Mouse (Mus musculus) hindbrain, embryonic 11.5 days (tissue): ENCODE measurements around the gene Aldh3b3. TPM values are rescaled to one million over a fixed set of nuclear protein-coding genes. Genes with fewer than 3 reads are reported as not detected.
A peak's percentile ranks its signal among the peaks of the same experiment; 100 is the strongest.

Experiments used
- ATAC-seq: fragments of 200-750 bp; cut with Nextera tagmentation; 2 replicates; pipeline ENCODE4 v1.8.0; 2017; ENCODE audit warnings: mild to moderate bottlenecking, moderate TSS enrichment, moderate library complexity; ENCODE audit not compliant: low FRiP score
- DNase-seq: peaks from one replicate; pipeline ENCODE4 v3.0.0-alpha.2; 2015; ENCODE audit warnings: low spot score
- H3K27ac ChIP-seq: fragments of 300-500 bp; sonication (generic); 2 replicates; pipeline ENCODE4 v1.5.1; 2014; ENCODE audit warnings: mild to moderate bottlenecking, low read depth, low read length
- H3K27me3 ChIP-seq: fragments of 300-500 bp; sonication (generic); 2 replicates; pipeline ENCODE4 v1.6.1; 2014; ENCODE audit warnings: mild to moderate bottlenecking, low read length, moderate library complexity, mixed read lengths; ENCODE audit not compliant: control insufficient read depth, insufficient read depth
- H3K36me3 ChIP-seq: fragments of 300-500 bp; sonication (generic); 2 replicates; pipeline ENCODE4 v1.6.1; 2014; ENCODE audit warnings: mild to moderate bottlenecking, low read length, moderate library complexity, mixed read lengths; ENCODE audit not compliant: control insufficient read depth, insufficient read depth
- H3K4me1 ChIP-seq: fragments of 300-500 bp; sonication (generic); replicated peaks from 2 replicates; pipeline ENCODE4 v1.6.1; 2014; ENCODE audit warnings: low read length, mixed read lengths; ENCODE audit not compliant: control insufficient read depth, insufficient read depth
- H3K4me2 ChIP-seq: fragments of 300-500 bp; sonication (generic); replicated peaks from 2 replicates; pipeline ENCODE4 v1.6.1; 2014; ENCODE audit warnings: mild to moderate bottlenecking, low read depth, low read length
- H3K4me3 ChIP-seq: fragments of 300-500 bp; sonication (generic); 2 replicates; pipeline ENCODE4 v1.5.1; 2014; ENCODE audit warnings: low read depth, low read length
- H3K9ac ChIP-seq: fragments of 300-500 bp; sonication (generic); 2 replicates; pipeline ENCODE4 v1.6.1; 2014; ENCODE audit warnings: low read depth, low read length
- H3K9me3 ChIP-seq: fragments of 300-500 bp; sonication (generic); 2 replicates; pipeline ENCODE4 v1.6.1; 2016; ENCODE audit warnings: low read length; ENCODE audit not compliant: control insufficient read depth
- WGBS: fragments of 180-500 bp; shearing (Covaris S2); extraction: QIAGEN DNeasy Blood & Tissue Kit; methylation state at CpG from one replicate; pipeline ENCODE4 v1.1.7; 2014; 5-methylcytosine and 5-hydroxymethylcytosine counted together
- polyA plus RNA-seq: library from polyadenylated mRNA; unstranded; fragments of >200 nt; fragmentation: Nextera tagmentation; extraction: Ambion mirVana; gene quantifications from 2 replicates; pipeline ENCODE4 v1.2.1, GENCODE M21; 2014

The Aldh3b3 gene
- polyA plus RNA-seq, 1 experiment from 2014 or later, result not detected

DNA sequence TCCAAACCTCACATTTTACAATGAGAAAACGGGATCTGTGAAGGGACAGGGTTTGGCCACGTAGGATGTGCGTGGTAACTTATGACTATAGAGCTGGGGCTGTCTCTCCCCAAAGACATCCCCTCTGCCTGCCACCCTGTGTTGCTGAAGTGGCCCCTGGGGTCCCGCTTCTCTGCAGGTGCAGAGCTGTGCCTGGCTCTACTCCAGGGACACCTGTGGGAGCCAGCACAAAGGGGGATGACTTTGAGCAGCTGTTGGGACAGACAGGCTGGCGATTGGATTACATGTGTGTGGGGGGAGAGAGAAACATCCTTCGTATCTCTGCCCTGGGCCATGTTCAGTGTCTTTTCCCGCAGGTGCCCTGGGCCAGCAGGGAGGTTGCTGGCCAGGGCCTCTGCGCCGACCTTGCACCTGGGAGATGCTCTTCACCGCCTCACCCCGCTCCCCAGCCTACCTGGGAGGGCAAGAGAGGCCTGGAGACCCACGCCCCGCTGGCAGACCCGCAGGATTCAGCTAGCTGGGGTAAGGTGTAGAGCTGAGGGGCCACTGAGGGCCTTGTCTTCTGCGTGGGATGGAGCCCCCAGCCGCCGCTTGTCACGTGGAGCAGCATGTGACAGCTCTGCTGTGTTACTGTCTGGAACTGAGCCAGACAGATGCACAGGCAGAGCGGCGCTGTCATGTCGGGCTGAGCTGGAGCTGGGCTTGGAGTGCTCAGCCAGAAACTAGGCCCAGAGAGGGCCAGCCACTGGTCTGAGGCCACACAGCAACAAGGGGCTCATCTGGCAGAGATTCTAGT is 28.0 kb upstream of the Aldh3b3 start:
- H3K4me3 ChIP-seq, result no peak overlapping the region
- no peak overlapping the region for H3K4me2 ChIP-seq
- H3K9me3 ChIP-seq, result no peaks in the 10 kb centered on the region
- ATAC-seq, result no peak
- H3K27ac ChIP-seq, result no peak overlapping the region
- H3K4me1 ChIP-seq, result peaks cover 2% of the 10 kb centered on the region; the same call in 1 of the 2 replicates
- WGBS, result 78% methylated on average over 21 of the region's 21 CpGs
- no peaks in the 10 kb centered on the region for H3K36me3 ChIP-seq
- H3K9ac ChIP-seq, result no peak overlapping the region
- no peak for DNase-seq
- no peaks in the 10 kb centered on the region for H3K27me3 ChIP-seq

DNA sequence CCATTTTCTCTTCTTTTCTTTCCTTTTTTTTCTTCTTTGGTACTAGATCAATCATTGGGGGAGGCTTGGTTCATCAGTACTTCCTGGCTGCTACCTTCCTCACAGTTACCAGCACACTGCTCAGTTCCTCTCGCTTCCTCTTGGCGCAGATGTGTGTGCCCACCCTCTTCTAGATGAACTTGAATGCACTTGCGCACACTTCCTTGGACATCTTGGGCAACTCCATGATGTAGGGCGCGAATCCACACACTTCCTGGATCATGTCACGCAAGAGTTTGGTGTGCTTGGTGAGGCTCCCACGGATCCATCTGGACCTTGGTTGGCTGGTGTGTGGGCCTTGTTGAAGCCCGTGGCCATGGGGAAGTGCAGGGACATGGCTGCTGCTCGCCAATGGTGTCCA is 26.7 kb upstream of the Aldh3b3 start:
- Histone ChIP-seq H3K27me3 (0 out of 2 replicates have a peak, but pooled peaks cover 3% of the 10 kb centered on the region), H3K27ac (no peak overlapping the region), H3K9me3 (no peaks in the 10 kb centered on the region), H3K4me3 (no peak overlapping the region), H3K4me1 (peaks cover 2% of the 10 kb centered on the region; the same call in 1 of the 2 replicates), H3K9ac (no peak overlapping the region), H3K4me2 (no peak overlapping the region), H3K36me3 (no peaks in the 10 kb centered on the region)
- no peak for ATAC-seq
- DNase-seq, result no peak
- WGBS, result 91% methylated on average over 9 of the region's 9 CpGs

DNA sequence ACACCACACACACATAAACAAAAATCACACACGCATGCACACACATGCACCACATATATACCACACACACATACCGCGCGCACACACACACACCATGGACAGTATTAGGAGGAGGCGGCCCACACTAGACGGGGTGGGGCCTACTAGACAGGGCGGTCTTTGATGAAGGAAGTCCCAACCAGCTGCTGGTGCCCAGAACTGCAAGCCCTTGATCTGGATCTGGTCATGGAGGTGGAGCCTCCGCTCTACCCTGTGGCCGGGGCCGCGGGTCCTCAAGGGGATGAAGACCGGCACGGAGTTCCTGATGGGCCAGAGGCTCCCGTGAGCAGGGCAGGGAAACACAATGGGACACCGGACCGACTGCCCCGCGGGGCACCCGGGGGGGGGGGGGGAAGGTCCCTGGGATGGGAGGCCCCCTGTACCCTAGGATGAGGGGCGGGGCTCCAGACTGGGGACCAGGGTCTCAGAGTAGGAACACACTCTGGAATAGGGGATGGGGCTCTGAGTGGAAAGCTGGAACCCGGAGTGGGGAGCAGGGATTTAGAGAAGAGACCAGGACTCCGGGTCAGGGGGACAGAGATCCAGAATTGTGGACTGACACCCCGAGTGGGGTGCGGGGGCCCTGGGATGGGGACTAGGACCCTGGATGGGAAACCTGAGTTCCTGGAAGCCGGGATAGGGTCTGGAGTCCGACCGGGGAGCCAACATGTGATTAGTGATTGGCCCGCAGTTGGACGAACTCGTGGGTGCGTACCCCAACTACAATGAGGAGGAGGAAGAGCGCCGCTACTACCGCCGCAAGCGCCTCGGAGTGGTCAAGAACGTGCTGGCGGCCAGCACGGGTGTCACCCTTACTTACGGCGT is 23.2 kb upstream of the Aldh3b3 start, which contains the start of gene Unc93b1:
TSS of gene Unc93b1 (plus strand) at position 155 of the 864 bp plus-strand sequence.
- Histone ChIP-seq H3K4me2 (peak within 1 kb of the TSS; percentile 67), H3K9ac (peak within 1 kb of the TSS; percentile 45), H3K27me3 (0 out of 2 replicates have a peak, but pooled peaks cover 3% of the 10 kb centered on the region), H3K27ac (no peak within 1 kb of the TSS), H3K36me3 (no peaks in the 10 kb centered on the region), H3K4me1 (peaks cover 2% of the 10 kb centered on the region; the same call in 1 of the 2 replicates), H3K4me3 (peak within 1 kb of the TSS; percentile 39), H3K9me3 (no peaks in the 10 kb centered on the region)
- ATAC-seq (peak; percentile 81), DNase-seq (peak; percentile 62)
- 6% methylated on average over 39 of the region's 42 CpGs for WGBS

DNA sequence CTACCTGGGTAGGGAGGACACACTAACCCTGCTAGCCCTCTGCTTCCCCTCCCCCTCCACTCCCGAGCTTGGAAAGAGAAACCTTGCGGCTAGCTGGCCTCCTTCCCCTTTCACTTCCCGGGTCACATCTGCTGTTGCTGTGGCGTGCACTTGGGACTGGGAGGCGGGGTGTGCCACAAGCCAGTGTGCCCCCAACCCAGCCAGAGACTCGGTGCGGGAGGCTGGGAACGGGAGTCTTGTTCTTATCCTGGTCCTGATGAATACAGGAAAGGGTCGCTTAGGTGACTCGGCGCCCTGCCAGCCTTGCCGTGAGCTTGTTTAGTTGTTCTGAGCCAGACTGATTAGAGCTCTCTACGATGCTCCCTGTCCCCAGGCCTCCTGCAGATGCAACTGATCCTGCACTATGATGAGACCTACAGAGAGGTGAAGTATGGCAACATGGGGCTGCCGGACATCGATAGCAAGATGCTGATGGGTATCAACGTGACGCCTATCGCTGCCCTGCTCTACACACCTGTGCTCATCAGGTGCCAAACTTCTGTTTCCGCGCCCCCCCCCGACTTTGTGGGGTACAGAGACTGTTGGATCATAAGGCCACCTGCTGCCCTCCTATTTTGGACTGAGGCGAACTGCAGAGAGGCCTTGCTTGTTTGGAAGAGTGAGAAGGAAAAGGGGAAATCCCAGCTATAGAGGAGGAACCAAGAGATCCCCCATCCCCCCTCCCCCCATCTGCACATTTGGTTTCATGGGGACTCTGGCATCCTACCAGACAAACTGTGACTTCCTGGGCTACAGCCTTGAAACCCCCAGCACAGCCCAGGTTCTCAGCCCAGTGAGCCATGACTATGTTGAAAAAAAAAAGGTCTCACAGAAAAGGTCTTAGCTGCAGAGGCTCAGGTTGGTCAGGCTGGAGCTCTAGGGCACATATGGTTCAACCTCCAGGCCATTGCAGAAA is 22.3 kb upstream of the Aldh3b3 start:
- peak overlapping the region; percentile 45 for H3K9ac ChIP-seq
- no peak overlapping the region for H3K27ac ChIP-seq
- no peaks in the 10 kb centered on the region for H3K36me3 ChIP-seq
- ATAC-seq, result no peak
- no peaks in the 10 kb centered on the region for H3K9me3 ChIP-seq
- H3K4me2 ChIP-seq, result peak overlapping the region; percentile 67
- peak overlapping the region; percentile 39 for H3K4me3 ChIP-seq
- H3K27me3 ChIP-seq, result 0 out of 2 replicates have a peak, but pooled peaks cover 3% of the 10 kb centered on the region
- 9% methylated on average over 22 of the region's 22 CpGs for WGBS
- DNase-seq, result no peak
- H3K4me1 ChIP-seq, result peaks cover 2% of the 10 kb centered on the region; the same call in 1 of the 2 replicates

DNA sequence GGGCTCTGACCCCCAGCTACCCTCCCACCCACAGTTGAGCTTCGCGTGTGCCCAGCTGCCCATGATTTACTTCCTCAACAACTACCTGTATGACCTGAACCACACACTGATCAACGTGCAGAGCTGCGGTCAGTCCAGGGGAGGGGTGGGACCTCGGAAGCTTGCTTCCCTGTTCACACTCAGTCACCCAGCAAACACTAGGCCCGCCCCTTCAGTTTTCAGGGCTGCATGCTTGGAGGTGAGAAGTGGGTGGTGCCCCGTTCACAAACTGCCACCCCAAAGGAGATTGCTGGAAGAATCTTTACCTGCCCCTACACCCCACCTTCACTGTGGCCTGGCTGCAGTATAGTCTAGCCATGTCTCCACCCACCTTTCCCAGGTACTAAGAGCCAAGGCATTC is 16.1 kb upstream of the Aldh3b3 start:
- H3K4me2 ChIP-seq, result no peak overlapping the region
- WGBS, result 71% methylated on average over 7 of the region's 7 CpGs
- H3K9ac ChIP-seq, result no peak overlapping the region
- H3K9me3 ChIP-seq, result no peaks in the 10 kb centered on the region
- H3K4me1 ChIP-seq, result no peaks in the 10 kb centered on the region; the same call in 1 of the 2 replicates
- H3K27ac ChIP-seq, result no peak overlapping the region
- no peak overlapping the region for H3K4me3 ChIP-seq
- no peak for DNase-seq
- ATAC-seq, result no peak
- H3K27me3 ChIP-seq, result peaks cover 2% of the 10 kb centered on the region; the same call in 1 of the 2 replicates
- no peaks in the 10 kb centered on the region for H3K36me3 ChIP-seq

DNA sequence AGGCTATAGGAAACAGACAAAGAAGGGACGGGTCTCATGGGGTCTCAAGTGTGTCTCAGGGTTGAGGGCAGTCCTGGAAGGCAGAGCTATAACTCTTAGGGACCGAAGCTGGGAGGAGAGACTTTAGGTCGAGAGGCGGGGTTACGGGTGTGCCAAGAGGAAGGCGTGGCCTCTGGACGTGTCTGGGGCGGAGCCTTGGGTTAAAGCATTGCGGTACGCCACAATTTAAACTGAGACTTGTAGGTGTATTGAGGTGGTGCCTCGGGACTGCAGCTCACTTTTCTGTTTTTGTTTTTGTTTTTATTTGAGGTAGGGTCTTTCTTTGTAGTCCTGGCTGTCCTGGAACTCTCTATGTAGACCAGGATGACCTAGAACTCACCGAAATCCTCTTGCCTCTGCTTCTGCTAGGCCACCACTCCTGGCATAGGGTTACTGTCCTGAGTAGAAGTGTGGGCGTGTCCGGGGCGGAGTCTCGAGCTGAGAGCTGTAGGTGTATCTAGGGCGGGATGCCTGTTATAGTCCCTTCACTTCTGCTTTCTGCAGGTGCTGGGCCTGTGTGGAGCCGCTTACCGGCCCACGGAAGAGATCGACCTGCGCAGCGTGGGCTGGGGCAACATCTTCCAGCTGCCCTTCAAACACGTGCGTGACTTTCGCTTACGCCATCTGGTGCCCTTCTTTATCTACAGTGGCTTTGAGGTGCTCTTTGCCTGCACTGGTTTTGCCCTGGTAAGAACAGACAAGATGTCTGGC is 15.3 kb upstream of the Aldh3b3 start:
- Histone ChIP-seq H3K4me1 (no peaks in the 10 kb centered on the region; the same call in 1 of the 2 replicates), H3K36me3 (no peaks in the 10 kb centered on the region), H3K9me3 (no peaks in the 10 kb centered on the region), H3K4me2 (no peak overlapping the region), H3K27ac (no peak overlapping the region), H3K9ac (no peak overlapping the region), H3K4me3 (no peak overlapping the region), H3K27me3 (peaks cover 2% of the 10 kb centered on the region; the same call in 1 of the 2 replicates)
- WGBS, result 20% methylated on average over 27 of the region's 27 CpGs
- no peak for DNase-seq
- ATAC-seq, result no peak

DNA sequence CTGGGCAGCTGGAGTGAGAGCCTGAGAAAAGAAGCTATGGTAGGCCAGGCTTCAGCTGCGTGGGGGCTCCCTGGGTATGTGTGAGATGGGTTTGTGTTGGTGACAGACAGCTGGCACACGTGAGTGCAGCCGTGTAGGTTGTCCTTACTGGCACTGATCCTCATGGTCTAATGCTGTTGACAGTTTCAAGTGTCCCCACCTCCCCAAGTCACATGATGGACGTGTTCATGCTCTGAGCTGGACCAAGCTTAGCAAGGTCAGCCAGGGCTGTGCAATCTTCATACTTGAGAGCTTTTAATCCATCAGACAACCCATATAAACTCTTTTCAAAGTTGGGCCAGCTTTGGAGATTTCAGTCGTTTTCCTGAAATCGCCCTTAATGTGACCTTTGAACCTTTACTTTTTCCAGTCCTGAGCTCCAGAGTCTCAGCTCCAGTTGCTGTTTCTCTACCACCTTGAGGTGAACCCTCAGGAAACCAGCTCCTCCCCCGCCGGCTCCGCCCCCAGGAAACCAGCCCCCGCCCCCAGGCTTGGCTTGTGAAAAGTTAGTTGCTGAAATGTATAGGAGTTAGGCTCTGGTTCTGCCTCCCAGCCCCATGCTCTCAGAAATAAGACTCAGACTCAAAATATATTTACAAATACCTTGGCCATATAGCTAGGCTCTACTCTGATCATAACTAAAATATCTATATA is 12.4 kb upstream of the Aldh3b3 start:
- 36% methylated on average over 10 of the region's 10 CpGs for WGBS

More for the DNA sequence above, 12.4 kb upstream of the Aldh3b3 start:
- ATAC-seq, result no peak
- H3K27ac ChIP-seq, result no peak overlapping the region
- no peaks in the 10 kb centered on the region; the same call in 1 of the 2 replicates for H3K4me1 ChIP-seq
- H3K4me3 ChIP-seq, result no peak overlapping the region
- peaks cover 2% of the 10 kb centered on the region; the same call in 1 of the 2 replicates for H3K27me3 ChIP-seq
- no peak overlapping the region for H3K4me2 ChIP-seq
- no peak overlapping the region for H3K9ac ChIP-seq
- no peaks in the 10 kb centered on the region for H3K36me3 ChIP-seq
- DNase-seq, result no peak
- H3K9me3 ChIP-seq, result no peaks in the 10 kb centered on the region
